Mouse (Mus musculus) left cerebral cortex, postnatal 10 days (tissue): ENCODE measurements around the gene Gm11172. TPM values are rescaled to one million over a fixed set of nuclear protein-coding genes. Genes with fewer than 3 reads are reported as not detected.

ENCODE experiments used
- DNase-seq, 2 experiments: peaks; one replicate each; pipeline ENCODE4 v3.0.0; 2021 to 2022; ENCODE audit warnings: low spot score in 2 of 2, mixed read lengths in 1 of 2; ENCODE audit errors: extremely low spot score in 1 of 2
- intact Hi-C: fragments of 180-260 bp; cut with DNase I; formaldehyde crosslinking; loops from one replicate; pipeline ENCODE4 v1.15.1; 2025
- total RNA-seq, 2 experiments: library from RNA; stranded (reverse); gene quantifications; 2 replicates each; pipeline ENCODE4 v1.2.3; 2021

Gm11172 gene
- total RNA-seq, 2 experiments from 2014 or later: not detected

DNA sequence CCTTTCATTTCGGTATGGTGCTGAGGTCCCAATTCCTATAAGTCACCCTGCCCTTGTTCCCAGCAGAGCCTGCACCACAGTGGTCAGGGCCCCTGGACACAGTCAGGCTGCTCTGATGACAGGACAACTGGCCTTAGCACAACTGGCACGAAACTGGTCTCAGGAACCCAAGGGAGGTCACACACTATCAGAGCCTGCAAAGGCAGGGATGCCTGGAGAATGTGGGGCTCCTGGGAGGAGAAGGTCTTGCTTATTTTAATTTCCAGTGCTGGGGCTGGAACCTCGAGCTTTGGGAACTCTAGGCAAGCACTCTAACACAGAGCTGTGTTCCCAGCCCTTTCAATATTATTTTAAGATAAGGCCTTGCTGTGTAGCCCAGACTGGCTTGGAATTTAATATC lies 7.3 kb downstream of the Gm11172 start:
- no peak for DNase-seq
- intact Hi-C loops: no loop called here

DNA sequence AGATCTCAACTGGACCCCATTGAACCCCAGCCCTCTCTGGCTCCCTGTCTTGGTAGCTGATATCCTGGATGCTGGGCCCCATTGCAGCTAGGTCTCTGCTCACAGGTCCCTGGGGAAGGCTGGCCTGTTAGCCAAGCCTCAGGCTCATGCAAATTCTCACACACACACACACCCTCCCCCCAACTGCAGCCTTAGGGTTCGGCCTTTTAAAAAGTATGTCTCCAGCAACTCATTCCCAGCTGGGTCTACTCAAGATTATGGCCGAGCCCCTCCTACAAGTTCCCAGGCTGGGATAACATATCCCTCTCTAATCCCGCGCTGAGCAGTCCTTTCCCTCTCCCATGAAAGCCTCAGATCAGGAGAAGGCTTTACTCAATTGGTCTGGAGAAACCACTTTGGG lies 8.7 kb downstream of the Gm11172 start:
- no peak for DNase-seq
- intact Hi-C loops: no loop called here

DNA sequence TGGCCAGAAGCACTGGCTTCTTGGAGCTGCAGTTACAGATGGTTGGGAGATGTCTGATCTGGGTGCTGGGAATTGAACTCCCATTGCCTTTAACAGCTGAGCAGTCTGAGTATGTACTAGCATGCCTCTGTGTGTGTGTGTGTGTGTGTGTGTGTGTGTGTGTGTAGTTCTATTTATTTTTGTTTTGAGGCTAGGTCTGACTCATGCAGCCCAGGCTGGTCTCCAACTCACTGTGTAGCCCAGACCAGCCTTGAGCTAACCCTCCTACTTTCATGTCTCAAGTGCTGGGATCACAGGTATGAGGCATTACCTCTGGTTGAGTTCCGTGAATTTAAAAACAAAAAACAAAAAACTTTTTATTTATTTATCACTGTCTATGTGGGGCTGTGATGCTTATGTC lies 11.8 kb downstream of the Gm11172 start:
- intact Hi-C loops: no loop called here
- no peak for DNase-seq

DNA sequence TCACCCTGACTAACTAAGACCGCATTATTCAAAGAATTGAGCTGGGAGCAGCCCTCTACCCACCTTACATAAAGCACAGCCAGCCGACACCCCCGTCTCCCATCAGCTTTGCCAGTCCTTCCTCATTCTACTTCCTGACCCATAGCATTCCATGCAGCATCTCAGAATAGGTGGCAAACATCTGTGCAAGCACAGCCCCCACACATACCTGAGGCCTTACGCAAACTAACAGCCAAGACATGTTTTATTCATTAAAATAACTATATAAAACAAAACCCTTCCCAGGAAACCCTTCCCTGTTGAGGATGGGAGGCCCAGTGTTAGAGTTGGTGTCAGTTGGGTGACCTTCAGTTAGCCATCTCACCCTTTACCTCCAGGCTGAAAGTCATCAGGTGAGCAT lies 13.1 kb downstream of the Gm11172 start:
- intact Hi-C loops: loop anchor here (5.0 kb wide), 1 partner anchor 34 kb away; the partner anchor contains the start of gene Prm3
- DNase-seq: no peak

DNA sequence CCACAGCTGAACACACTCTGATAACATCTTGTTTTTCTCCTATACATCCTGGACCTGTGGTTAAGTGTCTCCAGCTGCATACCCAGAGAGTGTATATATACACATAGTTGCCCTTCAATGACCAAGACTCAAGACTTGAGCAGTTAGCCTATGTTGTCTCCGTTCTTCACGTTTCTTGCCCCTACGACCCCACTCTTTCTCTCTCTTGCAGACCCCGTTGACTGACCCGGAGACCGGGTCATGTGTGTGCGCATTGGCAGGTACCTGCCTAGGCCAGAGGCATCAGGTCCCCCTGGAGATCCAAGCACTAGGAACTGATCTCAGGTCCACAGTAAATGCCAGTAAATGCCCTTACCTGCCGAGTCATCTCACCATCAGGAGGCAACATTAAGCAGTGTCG lies 14.6 kb downstream of the Gm11172 start:
- intact Hi-C loops: loop anchor here (5.0 kb wide), 1 partner anchor 35 kb away; the partner anchor contains the start of gene Prm3
- DNase-seq: no peak

DNA sequence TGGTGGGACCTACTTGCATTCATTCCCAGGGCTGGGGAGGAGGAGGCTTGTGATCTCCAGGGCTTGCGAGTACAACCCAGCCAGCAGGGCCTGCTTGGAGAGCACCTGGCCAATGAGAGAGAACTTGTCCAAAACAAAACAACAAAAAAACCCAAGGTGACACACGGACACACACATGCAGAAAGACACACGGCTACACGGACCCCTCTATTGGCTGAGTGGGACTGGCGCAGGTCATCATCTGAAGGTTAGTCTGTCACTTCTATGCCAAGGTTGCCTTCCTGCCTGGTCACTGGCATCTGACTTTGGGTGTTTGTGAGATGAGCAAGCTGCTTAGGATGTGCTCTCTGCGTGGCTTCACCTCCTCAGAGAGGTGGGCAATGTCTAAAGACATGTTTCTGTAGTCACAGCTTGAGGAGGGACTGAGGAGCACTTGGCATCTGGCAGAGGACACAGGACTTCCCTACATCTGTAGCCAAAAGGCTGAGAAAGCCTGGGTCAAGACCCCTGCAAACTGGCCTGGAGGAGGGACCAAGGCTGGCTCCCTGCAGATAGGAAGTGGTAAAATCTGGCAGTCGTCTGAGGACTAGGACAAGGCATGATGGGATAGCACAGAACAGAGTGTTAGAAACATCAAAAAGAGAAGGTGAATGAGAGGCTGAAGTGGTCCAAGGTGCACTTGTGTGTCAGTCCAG lies 15.2 kb downstream of the Gm11172 start:
- no peak for DNase-seq
- intact Hi-C loops: loop anchor here (5.0 kb wide), 1 partner anchor 36 kb away; the partner anchor contains the start of gene Prm3

DNA sequence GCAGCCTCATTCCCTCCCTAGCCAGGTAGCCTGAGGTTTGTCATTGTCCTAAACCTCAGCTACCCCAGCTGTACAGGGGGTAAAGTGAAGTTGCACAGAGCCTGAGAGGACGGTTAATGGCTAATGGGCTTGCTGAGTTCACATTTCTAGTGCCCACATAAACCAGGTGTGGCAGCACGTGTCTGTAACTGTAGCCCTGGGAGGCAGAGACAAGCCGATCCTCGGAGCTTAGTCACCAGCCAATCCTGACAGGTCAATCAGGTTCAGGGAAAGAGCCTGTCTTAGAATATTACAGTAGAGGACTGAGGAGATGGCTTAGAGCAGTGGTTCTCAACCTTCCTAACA lies 15.7 kb downstream of the Gm11172 start:
- DNase-seq: no peak

DNA sequence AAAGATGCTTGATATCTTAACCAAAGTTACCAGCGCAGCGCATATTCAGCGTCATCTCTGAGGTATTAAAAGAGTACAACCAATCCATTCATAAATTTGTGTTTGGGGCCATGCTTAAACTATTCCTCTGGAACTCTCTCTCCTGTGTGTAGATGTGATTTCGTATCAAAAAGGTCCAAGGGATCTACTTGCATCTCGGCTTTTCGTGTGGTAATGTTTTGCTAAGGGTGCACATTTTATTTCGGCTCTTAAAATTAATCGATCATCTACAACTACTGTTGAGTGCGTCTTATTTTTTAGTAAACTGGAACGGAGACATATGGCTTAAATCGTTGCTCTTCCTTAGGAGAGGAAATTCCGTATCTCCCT lies 21.8 kb downstream of the Gm11172 start:
- intact Hi-C loops: no loop called here
- no peak for DNase-seq

More for the DNA sequence above, 15.7 kb downstream of the Gm11172 start:
- intact Hi-C loops: loop anchor here (5.0 kb wide), 1 partner anchor 36 kb away; the partner anchor contains the start of gene Prm3

DNA sequence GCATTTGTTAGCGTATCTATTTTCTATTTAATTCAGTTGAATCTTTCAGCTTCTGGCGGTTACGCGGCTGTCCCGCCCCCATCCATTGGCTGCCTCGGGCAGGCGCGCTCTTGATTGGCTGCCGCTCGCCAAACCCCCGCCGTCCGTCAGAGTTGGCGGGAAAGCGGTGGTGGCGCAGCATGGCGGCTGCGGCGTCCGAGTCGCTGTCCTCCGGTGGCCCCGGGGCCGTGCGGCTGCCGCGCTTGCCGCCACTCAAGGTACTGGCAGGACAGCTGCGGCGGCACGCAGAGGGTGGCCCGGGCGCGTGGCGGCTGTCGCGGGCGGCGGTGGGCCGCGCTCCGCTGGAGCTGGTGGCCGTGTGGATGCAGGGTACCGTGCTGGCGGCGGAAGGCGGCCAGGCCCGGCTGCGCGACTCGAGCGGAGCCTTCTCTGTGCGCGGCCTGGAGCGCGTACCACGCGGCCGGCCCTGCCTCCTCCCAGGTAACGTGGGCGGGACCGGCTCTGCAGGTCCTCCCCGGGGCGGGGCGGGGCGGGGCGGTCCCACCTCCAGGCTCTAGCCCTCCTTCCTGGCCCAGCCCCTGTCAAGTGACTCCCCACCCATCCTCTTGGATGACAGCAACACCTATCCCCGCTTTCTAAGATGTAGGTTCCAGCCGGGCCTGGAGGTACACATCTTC lies 22.3 kb downstream of the Gm11172 start, which contains the start of gene Rmi2:
Gene Rmi2, plus strand, starts transcription at position 149 of the 677 bp plus-strand sequence.
- peak; percentile 82 to 90 for DNase-seq
- intact Hi-C loops: no loop called here

DNA sequence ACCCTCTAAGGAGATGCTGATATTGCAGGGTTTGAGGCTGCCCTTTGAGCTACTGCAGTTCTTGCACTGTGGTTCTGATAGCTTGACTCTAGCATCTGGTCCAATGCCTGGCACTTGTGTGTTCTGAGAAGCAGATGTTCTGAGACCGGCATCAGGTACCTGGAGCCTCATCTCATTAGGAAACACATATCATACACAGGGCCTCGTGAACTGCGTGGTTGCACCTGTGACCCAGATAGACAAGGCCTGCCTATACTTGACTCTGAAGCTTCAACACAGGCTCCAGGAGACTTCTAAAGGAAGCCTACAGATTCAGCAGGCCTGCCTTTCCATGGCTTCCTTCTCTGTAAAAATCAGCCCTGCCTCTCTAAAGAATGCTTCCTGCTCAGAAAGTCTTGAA lies 23.7 kb downstream of the Gm11172 start:
- intact Hi-C loops: no loop called here
- no peak for DNase-seq

DNA sequence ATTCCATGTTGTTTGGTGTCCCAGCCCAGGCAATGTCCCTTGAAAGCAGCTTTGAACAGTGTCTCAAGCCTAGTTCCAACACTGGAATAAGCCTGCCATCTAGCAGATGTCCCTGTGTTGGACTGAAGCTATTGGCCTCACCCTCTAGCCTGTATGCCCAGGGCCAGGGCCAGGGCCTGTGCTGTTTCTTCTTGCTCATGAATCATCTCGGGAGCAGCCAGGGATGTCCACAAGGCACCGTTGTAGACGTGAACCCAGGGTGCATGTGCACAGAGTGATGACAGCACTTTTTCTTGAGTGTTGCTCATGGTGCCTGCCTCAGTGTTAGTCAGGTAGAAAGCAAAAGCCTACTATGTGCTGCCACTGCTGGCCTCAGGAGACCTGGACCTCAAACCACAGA lies 24.5 kb downstream of the Gm11172 start:
- intact Hi-C loops: no loop called here

DNA sequence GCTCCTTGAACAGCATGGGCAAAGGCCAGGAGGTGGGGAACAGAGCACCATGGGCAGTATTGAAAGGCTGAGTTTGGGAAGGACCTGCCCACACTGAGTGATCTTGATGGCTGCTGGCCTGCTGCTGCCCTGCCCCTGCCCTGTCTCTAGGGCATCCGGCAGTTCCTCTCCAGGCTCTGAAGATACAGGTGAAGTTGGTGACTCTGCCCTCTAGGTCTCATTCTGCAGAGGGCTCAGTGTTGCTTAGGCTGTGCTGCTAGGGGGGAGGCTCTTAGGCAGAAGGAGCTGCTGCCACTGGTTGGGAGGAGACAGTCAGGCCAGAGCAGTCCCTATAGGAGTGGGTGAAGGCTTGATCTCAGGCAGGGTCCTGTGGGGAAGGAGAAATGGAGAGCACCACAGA lies 25.2 kb downstream of the Gm11172 start:
- intact Hi-C loops: no loop called here
- no peak for DNase-seq

More for the DNA sequence above, 24.5 kb downstream of the Gm11172 start:
- no peak for DNase-seq

DNA sequence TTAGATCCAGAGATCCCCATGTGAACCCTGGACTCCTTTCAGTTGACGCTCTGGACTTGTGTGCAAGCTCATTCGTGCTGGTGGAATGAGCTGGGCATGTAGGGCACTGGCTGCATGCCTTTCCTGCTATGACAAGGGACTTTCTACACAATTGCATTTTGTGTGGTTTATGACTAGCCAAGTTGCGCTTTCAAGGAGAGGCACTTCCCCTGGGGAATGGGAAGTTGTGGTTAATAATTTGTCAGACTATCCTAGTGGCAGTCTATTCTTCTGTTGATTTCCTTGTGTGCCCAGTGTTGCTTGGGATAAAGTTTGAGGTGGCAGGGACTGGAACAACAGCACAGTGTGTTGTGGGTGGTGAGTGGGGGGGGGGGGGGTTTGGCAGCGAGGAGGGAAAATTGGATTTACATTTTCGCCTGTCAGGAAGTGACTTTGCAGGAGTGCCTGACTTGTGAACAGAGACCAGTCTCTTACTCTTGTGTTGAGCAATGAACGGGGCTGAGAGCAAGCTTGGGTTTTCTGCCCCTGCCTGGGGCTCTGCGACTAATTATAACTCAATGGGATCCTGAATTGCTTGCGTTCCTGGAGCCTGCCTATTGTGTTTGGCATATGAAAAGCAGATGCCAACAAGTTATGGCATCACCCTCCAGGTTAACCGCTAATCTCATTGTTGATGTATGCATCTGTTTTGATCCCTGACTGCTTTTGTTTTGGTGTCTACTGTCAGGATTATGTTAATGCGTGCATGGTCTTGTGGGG lies 26.0 kb downstream of the Gm11172 start:
- intact Hi-C loops: no loop called here
- no peak for DNase-seq

DNA sequence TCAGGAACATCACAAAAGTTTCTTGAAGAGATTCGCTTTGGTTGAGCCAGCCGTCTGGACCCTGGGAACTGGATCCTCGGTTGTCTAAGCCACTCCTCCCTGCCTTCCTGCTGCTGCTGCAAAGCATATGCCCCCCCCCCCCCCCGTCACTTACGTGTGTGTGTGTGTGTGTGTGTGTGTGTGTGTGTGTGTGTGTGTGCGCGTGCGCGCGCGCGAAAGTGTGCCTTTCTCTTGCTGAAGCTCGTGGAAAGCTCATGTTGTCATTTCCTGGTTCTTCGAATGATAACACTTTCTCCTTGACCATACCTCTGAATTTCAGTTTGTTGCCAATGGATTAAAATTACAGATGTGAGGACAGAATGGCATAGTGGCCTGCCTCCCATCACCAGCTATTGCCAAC lies 27.3 kb downstream of the Gm11172 start:
- DNase-seq: no peak
- intact Hi-C loops: no loop called here

DNA sequence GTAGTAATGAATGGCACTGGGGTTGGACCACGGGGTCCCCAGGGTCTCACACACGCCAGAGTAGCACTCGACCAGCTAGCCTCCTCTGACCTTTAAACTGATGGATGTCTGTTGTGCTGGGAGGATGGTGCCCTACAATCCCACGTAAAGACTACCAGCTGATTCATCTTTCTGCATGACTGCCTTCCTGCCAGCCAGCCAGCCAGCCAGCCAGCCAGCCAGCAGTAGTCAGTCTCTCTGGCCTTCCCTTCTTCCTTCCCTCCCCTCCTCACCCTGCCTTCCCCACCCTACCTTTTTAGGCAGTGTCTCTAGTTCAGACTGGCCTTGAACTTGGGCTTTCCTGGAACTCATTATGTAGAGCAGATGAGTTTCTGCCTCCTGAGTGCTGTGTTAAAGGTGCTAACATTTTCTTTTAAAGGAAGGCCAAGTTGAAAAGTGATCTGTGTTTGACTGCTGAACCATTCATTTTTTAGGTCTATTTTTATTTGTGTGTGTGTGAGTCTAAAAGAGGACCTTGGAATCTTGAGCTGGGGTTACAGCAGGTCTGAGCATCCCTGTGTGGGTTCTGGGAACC lies 29.7 kb downstream of the Gm11172 start:
- intact Hi-C loops: no loop called here
- DNase-seq: no peak

DNA sequence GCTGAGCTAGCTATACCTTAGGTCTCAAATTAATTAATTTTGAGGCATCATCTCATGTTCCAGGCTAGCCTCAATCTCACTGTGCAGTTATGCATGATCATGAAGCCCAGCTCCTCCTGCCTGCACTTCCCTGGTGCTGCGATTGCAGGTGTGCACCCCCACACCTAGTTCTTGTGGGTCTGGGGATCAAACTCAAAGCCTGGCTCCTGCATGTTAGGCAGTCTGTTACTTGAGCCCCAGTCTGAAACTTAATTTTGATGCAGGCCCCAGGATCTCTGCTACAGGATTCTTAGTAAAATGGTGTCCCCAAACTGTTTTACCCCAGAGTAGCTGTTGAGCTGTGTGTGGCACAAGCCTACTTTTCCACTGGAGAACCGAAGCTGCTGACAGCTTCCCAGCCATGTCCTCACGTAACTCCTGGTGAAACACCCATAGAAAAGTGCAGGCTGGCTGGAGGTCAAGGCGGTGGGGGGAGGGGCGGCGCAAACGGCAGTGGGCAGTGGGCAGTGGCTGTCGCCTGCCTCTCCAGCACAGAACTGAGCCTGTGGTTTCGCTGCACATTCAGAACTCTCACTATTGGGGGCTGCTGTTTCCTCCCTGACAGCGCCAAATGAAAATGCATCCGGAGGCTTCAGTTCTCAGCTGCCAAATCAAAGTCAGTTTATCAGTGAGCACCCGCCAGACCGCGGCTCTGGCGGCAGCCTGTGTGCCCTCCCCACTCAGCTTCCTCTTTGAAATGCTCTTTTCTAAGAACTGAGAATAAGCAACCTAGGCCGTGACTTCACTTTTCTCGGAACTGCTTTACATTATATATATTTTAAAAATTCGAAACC lies 31.0 kb downstream of the Gm11172 start:
- intact Hi-C loops: no loop called here
- DNase-seq: peak in 1 of 2 experiments; percentile 40

DNA sequence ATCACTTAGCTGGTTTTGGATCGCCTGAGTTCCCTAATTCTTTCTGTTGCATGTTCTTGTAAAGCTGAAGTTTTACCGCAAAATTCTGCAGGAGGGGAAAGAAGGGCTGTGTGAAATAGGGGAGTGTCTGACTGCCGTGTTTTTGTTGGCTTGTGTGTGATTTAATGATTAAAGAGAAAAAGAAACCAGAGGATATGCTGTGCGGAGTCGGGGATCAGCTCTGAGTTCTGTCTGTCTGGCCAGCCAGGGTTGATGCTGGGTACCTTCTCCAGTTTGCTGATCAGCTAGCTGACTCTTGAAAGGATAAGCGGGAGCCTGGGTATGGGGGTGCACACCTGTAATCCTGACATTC lies 31.6 kb downstream of the Gm11172 start:
- intact Hi-C loops: no loop called here
- no peak for DNase-seq

DNA sequence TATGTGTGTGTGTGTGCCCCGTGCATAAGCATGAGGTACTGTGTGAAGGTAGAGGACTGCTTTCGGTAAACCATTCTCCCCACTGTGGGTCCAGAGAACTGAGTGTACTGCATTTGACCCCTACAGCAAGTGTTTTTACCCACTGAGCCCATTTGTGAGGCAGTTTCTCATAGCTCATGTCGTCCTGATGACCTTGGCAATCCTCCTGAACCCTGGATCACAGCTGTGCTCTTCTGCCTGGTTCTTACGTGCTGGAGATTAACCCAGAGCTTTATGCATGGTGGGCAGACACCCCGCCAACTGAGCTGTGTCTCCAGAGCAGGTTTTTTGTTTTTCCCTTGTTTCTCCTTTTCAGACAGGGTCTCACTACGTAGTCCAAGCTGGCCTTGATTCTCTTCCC lies 33.2 kb downstream of the Gm11172 start:
- no peak for DNase-seq
- intact Hi-C loops: loop anchor here (5.0 kb wide), 1 partner anchor 274 kb away; no protein-coding TSS in a partner anchor

DNA sequence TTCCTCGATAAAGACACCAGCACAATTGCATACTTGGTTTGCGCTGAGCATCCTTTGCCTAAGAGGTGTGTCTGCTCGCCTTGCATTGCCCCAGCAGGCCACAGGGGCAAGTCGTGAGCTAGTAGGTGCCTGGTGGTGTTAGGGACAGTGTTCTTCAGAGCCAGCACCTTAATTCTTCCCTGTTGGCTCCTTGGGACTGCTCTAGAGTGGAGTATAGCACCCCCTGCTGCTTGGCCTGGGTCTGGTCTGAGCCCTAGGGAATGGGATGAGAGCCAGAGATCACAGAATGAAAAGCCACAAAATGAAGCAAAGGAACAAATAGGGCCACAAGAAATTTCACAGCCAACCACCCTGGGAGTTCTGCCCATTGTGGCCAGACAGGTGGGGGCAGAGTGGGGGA lies 33.8 kb downstream of the Gm11172 start:
- DNase-seq: peak; percentile 35 to 65
- intact Hi-C loops: loop anchor here (5.0 kb wide), 1 partner anchor 274 kb away; no protein-coding TSS in a partner anchor
